Mouse (Mus musculus) neural tube, embryonic 11.5 days (tissue): ENCODE results near the gene Agap2. TPM values are rescaled to one million over a fixed set of nuclear protein-coding genes. Genes with fewer than 3 reads are reported as not detected.
A peak's percentile ranks its signal among the peaks of the same experiment; 100 is the strongest.

Experiments
- ATAC-seq: fragments of 200-750 bp; cut with Nextera tagmentation; 2 replicates; pipeline ENCODE4 v1.8.0; 2017; ENCODE audit warnings: moderate number of reproducible peaks, mild to moderate bottlenecking, moderate TSS enrichment, moderate library complexity; ENCODE audit not compliant: insufficient read depth, low FRiP score, low TSS enrichment
- DNase-seq: peaks from one replicate; pipeline ENCODE4 v3.0.0-alpha.2; 2015; ENCODE audit warnings: low spot score
- H3K27ac ChIP-seq: fragments of 300-500 bp; sonication (generic); 2 replicates; pipeline ENCODE4 v1.5.1; 2014; ENCODE audit warnings: low read depth, mild to moderate bottlenecking, low read length
- H3K27me3 ChIP-seq: fragments of 300-500 bp; sonication (generic); 2 replicates; pipeline ENCODE4 v1.6.1; 2014; ENCODE audit warnings: mild to moderate bottlenecking, low read length, mixed read lengths; ENCODE audit not compliant: control insufficient read depth, insufficient read depth
- H3K36me3 ChIP-seq: fragments of 300-500 bp; sonication (generic); 2 replicates; pipeline ENCODE4 v1.6.1; 2014; ENCODE audit warnings: mild to moderate bottlenecking, low read length, moderate library complexity, mixed read lengths; ENCODE audit not compliant: control insufficient read depth, insufficient read depth
- H3K4me1 ChIP-seq: fragments of 300-500 bp; sonication (generic); 2 replicates; pipeline ENCODE4 v1.6.1; 2014; ENCODE audit warnings: low read length, mixed read lengths; ENCODE audit not compliant: control insufficient read depth, insufficient read depth
- H3K4me2 ChIP-seq: fragments of 300-500 bp; sonication (generic); 2 replicates; pipeline ENCODE4 v1.6.1; 2014; ENCODE audit warnings: low read depth, mild to moderate bottlenecking, moderate library complexity
- H3K4me3 ChIP-seq: fragments of 300-500 bp; sonication (generic); 2 replicates; pipeline ENCODE4 v1.5.1; 2014; ENCODE audit warnings: low read depth, low read length
- H3K9ac ChIP-seq: fragments of 300-500 bp; sonication (generic); 2 replicates; pipeline ENCODE4 v1.6.1; 2014; ENCODE audit warnings: mild to moderate bottlenecking, low read length
- H3K9me3 ChIP-seq: fragments of 300-500 bp; sonication (generic); 2 replicates; pipeline ENCODE4 v1.6.1; 2016; ENCODE audit warnings: low read length; ENCODE audit not compliant: control insufficient read depth
- WGBS: fragments of 180-500 bp; shearing (Covaris S2); extraction: QIAGEN DNeasy Blood & Tissue Kit; methylation state at CpG from one replicate; pipeline ENCODE4 v1.1.7; 2014; 5-methylcytosine and 5-hydroxymethylcytosine counted together
- polyA plus RNA-seq: library from polyadenylated mRNA; unstranded; fragments of >200 nt; fragmentation: Nextera tagmentation; extraction: Ambion mirVana; gene quantifications from 2 replicates; pipeline ENCODE4 v1.2.1, GENCODE M21; 2014

Agap2 gene
- polyA plus RNA-seq, 1 experiment from 2014 or later, result 0.94 TPM

DNA sequence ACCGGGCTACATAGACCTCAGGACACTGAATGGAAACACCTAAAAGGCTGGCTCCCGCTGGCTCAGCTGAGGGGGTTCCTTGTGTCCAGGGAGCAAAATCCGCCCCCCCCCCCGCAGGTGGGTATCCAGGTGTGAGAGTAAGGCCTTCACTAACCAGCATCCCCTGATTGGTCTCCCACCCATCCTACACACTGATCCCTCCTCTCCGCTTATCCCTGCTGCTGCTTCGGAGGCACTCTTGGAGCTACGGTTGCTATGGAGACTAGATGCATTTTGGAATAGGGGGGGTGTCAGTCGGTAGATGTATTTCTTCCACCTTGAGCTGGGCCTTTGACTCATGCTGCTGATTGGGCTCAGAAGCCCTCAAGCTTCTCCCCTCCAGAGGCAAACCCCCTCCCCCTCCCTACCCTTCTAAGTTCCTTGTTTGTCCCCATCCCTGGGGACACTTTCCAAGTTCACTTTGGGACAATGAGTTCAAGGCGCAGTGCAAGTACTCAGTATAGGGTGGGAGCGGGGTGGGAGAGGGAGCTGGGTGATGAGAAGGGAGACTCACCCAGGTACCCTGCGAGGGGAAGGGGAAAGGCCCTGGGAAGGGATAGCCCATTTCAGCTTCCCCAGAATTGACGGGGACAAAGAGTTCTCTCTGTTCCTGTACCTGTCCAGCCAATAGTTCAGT lies 3.1 kb downstream of the Agap2 start:
- Histone ChIP-seq H3K27me3 (peaks cover 55% of the 10 kb centered on the region), H3K4me3 (peak overlapping the region; percentile 66), H3K4me1 (peaks cover 26% of the 10 kb centered on the region), H3K4me2 (peak overlapping the region; percentile 100), H3K9ac (no peak overlapping the region), H3K36me3 (no peaks in the 10 kb centered on the region), H3K27ac (no peak overlapping the region), H3K9me3 (no peaks in the 10 kb centered on the region)
- DNase-seq (peak; percentile 13), ATAC-seq (peak; percentile 29; the same call in 1 of the 2 replicates)
- WGBS, result 5% methylated on average over 11 of the region's 12 CpGs

DNA sequence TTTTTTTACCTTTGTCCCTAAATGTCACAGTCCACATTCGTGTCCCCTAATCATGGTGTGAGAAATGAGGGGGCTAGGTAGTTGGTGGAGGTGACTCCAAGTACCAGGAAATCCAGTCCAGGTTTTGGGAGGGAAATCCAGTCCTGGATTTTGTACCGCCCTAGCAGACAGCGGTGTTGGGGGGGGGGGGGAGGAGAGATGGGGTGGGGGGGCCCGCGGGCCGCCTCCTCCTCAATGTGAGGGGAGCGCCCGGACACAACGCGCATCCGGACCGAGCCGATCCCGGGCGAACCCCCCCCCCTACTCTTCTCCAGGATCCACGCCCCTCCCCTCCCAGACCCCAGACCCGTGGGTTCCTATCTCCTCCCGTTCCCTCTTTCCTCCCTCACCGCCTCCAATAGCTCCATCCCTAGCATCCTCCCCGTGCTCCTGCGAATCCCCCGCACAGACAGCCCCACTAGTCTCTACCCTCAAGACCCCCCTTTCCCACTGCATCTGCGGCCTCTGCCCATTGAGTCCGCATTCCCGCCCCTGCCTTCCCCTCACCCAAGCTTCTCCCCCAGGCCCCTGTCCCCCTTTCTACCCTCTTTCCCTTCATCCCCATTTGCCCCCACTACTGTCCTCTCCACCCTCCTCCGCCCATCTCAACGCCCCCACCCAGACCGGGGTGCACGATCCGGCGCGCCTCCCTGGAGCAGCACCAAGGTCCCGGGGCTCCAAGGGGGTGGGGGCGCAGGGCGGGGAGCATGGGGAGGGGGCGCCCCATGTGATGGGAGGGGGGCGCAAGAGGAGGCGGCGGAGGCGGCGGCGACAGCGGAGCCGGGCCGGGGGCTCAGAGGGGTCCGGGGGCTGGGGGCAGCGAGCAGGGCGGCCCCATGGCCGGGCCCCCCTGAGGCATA lies 3.8 kb downstream of the Agap2 start:
- ATAC-seq (peak; percentile 52), DNase-seq (peak; percentile 66)
- H3K4me1 ChIP-seq, result peaks cover 26% of the 10 kb centered on the region
- H3K4me2 ChIP-seq, result peak overlapping the region; percentile 100
- peak overlapping the region; percentile 72 for H3K9ac ChIP-seq
- H3K36me3 ChIP-seq, result no peaks in the 10 kb centered on the region
- no peak overlapping the region for H3K27ac ChIP-seq
- H3K9me3 ChIP-seq, result no peaks in the 10 kb centered on the region
- peak overlapping the region; percentile 66 for H3K4me3 ChIP-seq
- WGBS, result under 1% methylated on average over 32 of the region's 49 CpGs
- peaks cover 63% of the 10 kb centered on the region for H3K27me3 ChIP-seq

DNA sequence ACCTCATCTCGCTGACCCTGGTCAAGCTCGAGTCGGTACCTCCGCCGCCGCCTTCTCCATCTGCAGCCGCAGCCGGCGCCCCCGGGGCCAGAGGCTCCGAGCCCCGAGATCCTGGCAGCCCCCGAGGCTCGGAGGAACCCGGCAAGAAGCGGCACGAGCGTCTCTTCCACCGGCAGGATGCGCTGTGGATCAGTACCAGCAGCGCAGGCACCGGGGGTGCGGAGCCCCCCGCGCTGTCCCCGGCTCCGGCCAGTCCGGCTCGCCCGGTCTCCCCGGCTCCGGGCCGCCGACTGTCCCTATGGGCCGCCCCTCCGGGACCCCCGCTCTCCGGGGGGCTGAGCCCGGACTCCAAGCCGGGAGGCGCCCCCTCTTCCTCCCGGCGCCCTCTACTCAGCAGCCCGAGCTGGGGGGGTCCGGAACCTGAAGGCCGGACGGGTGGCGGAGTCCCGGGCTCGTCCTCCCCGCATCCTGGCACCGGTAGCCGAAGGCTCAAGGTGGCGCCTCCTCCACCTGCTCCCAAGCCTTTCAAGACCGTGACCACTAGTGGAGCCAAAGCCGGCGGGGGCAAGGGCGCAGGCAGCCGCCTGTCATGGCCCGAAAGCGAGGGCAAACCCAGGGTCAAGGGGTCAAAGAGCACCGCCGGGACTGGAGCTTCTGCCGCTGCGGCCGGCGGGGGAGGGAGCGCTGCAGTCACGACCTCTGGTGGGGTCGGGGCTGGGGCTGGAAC lies 4.7 kb downstream of the Agap2 start:
- peak overlapping the region; percentile 72 for H3K9ac ChIP-seq
- WGBS, result under 1% methylated on average over 40 of the region's 70 CpGs
- H3K4me3 ChIP-seq, result peak overlapping the region; percentile 66
- H3K36me3 ChIP-seq, result no peaks in the 10 kb centered on the region
- no peak overlapping the region for H3K27ac ChIP-seq
- ATAC-seq, result peak; percentile 10
- no peaks in the 10 kb centered on the region for H3K9me3 ChIP-seq
- H3K4me2 ChIP-seq, result peak overlapping the region; percentile 100
- H3K4me1 ChIP-seq, result peaks cover 26% of the 10 kb centered on the region
- peak; percentile 50 for DNase-seq
- peaks cover 65% of the 10 kb centered on the region for H3K27me3 ChIP-seq

DNA sequence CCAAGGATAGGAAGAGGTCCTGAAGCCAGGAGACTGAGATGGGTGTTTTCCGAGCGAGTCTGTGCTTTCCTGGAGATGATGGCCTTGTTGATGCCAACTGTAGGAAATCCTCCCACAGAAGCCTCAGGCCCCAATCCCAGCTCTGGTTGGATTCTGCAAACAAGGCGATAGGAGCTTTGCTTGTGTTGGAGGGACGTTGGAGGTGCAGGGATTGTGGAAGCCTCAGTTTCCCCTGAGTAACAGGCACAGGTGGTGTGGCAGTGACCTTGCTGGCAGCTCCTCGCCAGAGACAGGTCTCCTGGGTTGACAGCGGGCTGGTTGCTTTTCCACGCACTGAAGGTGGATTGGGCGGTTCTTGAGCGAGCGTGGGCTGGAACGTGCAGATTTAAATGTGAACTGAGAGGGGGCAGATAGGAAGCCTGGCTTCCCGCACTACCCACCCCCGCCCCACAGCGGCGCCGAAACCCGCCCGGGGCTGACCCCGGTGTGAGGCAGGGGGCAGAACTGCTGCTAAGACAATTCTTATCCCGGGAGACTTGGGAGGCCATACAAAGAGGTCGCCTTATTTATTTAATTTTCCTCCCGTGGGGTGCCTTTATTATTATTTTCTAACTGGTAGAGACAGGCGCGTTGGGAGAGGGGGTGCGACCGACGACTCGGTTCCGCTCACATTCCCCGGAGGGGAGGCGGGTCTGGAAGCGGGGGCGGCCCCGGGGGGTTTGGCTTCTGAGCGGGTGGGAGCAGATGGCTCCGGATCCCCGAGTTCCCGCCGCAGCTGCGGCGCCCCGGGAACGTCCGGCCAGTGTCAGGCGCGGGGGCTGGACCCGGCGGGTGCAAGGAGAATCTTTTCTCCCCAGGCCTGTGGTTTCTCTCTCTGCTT lies 6.1 kb downstream of the Agap2 start:
- Histone ChIP-seq H3K4me2 (peak overlapping the region; percentile 100), H3K9ac (peak overlapping the region; percentile 14; the same call in 1 of the 2 replicates), H3K27ac (no peak overlapping the region), H3K36me3 (no peaks in the 10 kb centered on the region), H3K4me1 (peaks cover 26% of the 10 kb centered on the region), H3K4me3 (peak overlapping the region; percentile 66), H3K27me3 (peaks cover 65% of the 10 kb centered on the region), H3K9me3 (no peaks in the 10 kb centered on the region)
- WGBS, result 3% methylated on average over 48 of the region's 48 CpGs
- peak; percentile 30 for DNase-seq
- ATAC-seq, result no peak

DNA sequence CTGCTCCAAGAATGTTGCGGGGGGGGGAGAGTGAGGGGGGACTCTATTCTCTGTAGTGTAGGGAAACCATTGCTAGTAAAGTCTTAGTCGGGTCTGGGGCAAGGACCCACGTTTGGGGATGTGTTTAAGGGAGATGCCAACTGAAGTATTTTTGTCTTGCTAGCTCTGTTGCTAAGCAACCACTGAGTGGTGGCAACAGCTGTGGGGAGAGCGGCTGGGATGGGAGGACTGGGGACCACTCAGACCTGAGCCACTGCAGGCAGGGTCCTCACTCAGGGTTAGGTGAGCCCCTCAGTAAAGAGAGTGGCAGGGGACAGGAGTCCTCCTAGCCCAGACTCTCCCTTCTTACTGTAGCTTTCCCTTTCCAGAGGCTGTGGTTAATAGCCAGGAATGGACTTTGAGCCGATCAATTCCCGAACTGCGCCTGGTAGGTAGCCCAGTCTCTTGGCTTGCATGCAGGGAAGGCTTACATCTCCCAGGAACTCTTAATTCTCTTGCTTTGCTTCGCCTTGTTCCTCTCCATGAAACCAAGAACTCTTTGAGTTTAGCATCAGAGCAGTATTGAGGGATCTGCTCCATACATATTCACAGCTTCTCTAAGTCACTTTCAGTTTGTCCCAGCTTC lies 7.0 kb downstream of the Agap2 start:
- peak overlapping the region; percentile 23; the same call in 1 of the 2 replicates for H3K4me3 ChIP-seq
- ATAC-seq, result no peak

DNA sequence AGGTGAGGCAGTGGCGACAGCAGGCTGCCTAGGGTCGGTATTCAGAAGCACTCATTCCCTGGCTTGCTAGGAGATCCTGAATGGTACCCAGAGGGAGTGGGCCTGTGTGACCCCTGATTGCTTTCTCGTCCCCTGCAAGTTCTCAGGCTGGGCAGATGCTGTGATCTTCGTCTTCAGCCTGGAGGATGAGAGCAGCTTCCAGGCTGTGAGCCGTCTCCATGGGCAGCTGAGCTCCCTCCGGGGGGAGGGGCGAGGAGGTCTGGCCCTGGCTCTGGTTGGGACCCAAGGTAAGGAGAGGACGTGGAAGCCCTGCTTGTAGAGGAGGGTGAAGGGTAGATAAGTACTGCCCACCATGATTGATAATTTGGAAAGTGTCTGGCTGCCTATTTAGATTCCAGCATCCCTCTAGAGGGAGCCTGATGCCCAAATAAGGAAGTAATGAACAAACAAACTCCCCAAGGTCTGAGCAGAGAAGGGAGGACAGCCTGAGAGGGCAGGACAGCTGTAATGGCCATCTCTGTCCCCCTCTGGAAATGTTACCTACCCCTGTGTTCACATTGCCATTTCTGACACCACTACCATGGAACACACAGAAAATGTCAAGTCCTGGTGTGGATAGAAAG lies 8.3 kb downstream of the Agap2 start:
- no peak for ATAC-seq
- 38% methylated on average over 8 of the region's 8 CpGs for whole genome bisulfite sequencing

More for the DNA sequence above, 7.0 kb downstream of the Agap2 start:
- Histone ChIP-seq H3K9me3 (no peaks in the 10 kb centered on the region), H3K27ac (no peak overlapping the region), H3K4me1 (peaks cover 26% of the 10 kb centered on the region), H3K9ac (no peak overlapping the region), H3K27me3 (peaks cover 61% of the 10 kb centered on the region), H3K4me2 (peak overlapping the region; percentile 44; the same call in 1 of the 2 replicates), H3K36me3 (no peaks in the 10 kb centered on the region)
- WGBS, result 28% methylated on average over 8 of the region's 8 CpGs
- peak; percentile 39 for DNase-seq

DNA sequence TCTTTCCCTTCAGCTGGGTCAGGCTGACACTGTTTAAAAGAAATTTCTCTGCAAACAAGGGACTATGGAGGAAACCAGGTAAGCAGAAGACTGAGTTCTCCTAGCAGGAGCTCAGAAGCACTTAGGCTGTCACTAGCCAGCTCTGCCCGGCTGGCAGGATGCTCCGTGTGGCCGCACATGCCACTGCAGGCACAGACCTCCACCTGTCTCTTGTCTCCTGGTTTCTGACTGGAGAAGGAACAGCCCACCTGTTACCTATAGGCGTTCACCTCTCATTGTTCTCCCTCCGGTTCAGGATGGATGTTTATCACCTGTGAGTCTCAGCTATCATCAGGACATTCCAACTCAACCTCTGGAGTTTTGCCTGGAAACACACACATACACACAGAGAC lies 8.8 kb downstream of the Agap2 start:
- H3K27me3 ChIP-seq, result peaks cover 58% of the 10 kb centered on the region
- 47% methylated on average over 5 of the region's 5 CpGs for whole genome bisulfite sequencing

More for the DNA sequence above, 8.3 kb downstream of the Agap2 start:
- Histone ChIP-seq H3K9ac (no peak overlapping the region), H3K36me3 (no peaks in the 10 kb centered on the region), H3K27ac (no peak overlapping the region), H3K4me2 (no peak overlapping the region), H3K27me3 (peaks cover 57% of the 10 kb centered on the region), H3K4me1 (peaks cover 23% of the 10 kb centered on the region), H3K9me3 (no peaks in the 10 kb centered on the region), H3K4me3 (no peak overlapping the region)
- DNase-seq, result no peak

More for the DNA sequence above, 8.8 kb downstream of the Agap2 start:
- H3K4me3 ChIP-seq, result no peak overlapping the region
- no peak for ATAC-seq
- peaks cover 23% of the 10 kb centered on the region for H3K4me1 ChIP-seq
- H3K4me2 ChIP-seq, result no peak overlapping the region
- H3K27ac ChIP-seq, result no peak overlapping the region
- no peaks in the 10 kb centered on the region for H3K36me3 ChIP-seq
- H3K9me3 ChIP-seq, result no peaks in the 10 kb centered on the region
- no peak for DNase-seq
- no peak overlapping the region for H3K9ac ChIP-seq
